7 mouse cellular contexts compared by ENCODE assay signal in genomic region chr8:115249688-115250366, GRCm38 (mm10).
DNase-seq lines count a peak whose midpoint lies in the region; ATAC-seq lines count a peak whose summit lies in the region.

No protein-coding gene starts in this region.

- no peak for ATAC-seq in liver, embryonic 11.5 days (replicated peaks; ENCODE audit: low FRiP score)
- no peak for ATAC-seq in embryonic facial prominence, embryonic 15.5 days (ENCODE audit: insufficient number of reproducible peaks, low FRiP score, low TSS enrichment, low read depth)
- ATAC-seq in intestine, embryonic 15.5 days: no peak

- H3K36me3 ChIP-seq in liver, embryonic 11.5 days (ENCODE audit: control insufficient read depth, insufficient read depth, low read length): no peaks in the 10 kb centered on the region
- no peaks in the 10 kb centered on the region for H3K36me3 ChIP-seq in embryonic facial prominence, embryonic 15.5 days
- no peaks in the 10 kb centered on the region for H3K36me3 ChIP-seq in intestine, embryonic 15.5 days

- H3K9me3 ChIP-seq in liver, embryonic 11.5 days (ENCODE audit: control insufficient read depth, low read length): no peaks in the 10 kb centered on the region
- H3K9me3 ChIP-seq in embryonic facial prominence, embryonic 15.5 days (replicated peaks): no peaks in the 10 kb centered on the region
- H3K9me3 ChIP-seq in intestine, embryonic 15.5 days: no peaks in the 10 kb centered on the region

- H3K27me3 ChIP-seq in liver, embryonic 11.5 days (replicated peaks; ENCODE audit: control insufficient read depth, insufficient read depth, low read length): no peaks in the 10 kb centered on the region
- H3K27me3 ChIP-seq in embryonic facial prominence, embryonic 15.5 days: no peaks in the 10 kb centered on the region; the same call in 1 of the 2 replicates
- H3K27me3 ChIP-seq in intestine, embryonic 15.5 days (replicated peaks): no peaks in the 10 kb centered on the region; the same call in 1 of the 2 replicates

- 55% methylated on average over 22 of the region's 22 CpGs for WGBS in liver, embryonic 11.5 days
- WGBS in embryonic facial prominence, embryonic 15.5 days: 31% methylated on average over 22 of the region's 22 CpGs
- WGBS in intestine, embryonic 15.5 days: 37% methylated on average over 22 of the region's 22 CpGs

- no peak overlapping the region for H3K9ac ChIP-seq in liver, embryonic 11.5 days (ENCODE audit: low read depth, low read length)
- H3K9ac ChIP-seq in embryonic facial prominence, embryonic 15.5 days: no peak overlapping the region
- H3K9ac ChIP-seq in intestine, embryonic 15.5 days: no peak overlapping the region

- H3K4me2 ChIP-seq in liver, embryonic 11.5 days: peak overlapping the region; percentile 3; the same call in 1 of the 2 replicates
- peak overlapping the region; percentile 28 for H3K4me2 ChIP-seq in embryonic facial prominence, embryonic 15.5 days (replicated peaks)
- H3K4me2 ChIP-seq in intestine, embryonic 15.5 days (replicated peaks): peak overlapping the region; percentile 30

- H3K27ac ChIP-seq in liver, embryonic 11.5 days (ENCODE audit: low read depth, low read length): no peak overlapping the region
- no peak overlapping the region for H3K27ac ChIP-seq in embryonic facial prominence, embryonic 15.5 days (replicated peaks)
- no peak overlapping the region for H3K27ac ChIP-seq in intestine, embryonic 15.5 days

- no peak for DNase-seq in liver, embryonic 11.5 days (ENCODE audit: low spot score)
- no peak for DNase-seq in liver
- peak; percentile 16 for DNase-seq in lung, postnatal 10 days
- DNase-seq in testis, postnatal 14 days (ENCODE audit: low spot score): peak; percentile 19
- DNase-seq in natural killer cell, adult 2 months (ENCODE audit: low spot score in 2 of 2): no peak

- H3K4me3 ChIP-seq in liver, embryonic 11.5 days (ENCODE audit: low read depth, low read length): no peak overlapping the region
- peak overlapping the region; percentile 18; the same call in 1 of the 2 replicates for H3K4me3 ChIP-seq in embryonic facial prominence, embryonic 15.5 days (replicated peaks)
- no peak overlapping the region for H3K4me3 ChIP-seq in intestine, embryonic 15.5 days (replicated peaks)

- H3K4me1 ChIP-seq in liver, embryonic 11.5 days (replicated peaks; ENCODE audit: control insufficient read depth, insufficient read depth, low read length): no peaks in the 10 kb centered on the region
- H3K4me1 ChIP-seq in embryonic facial prominence, embryonic 15.5 days: no peaks in the 10 kb centered on the region; the same call in 1 of the 2 replicates
- H3K4me1 ChIP-seq in intestine, embryonic 15.5 days (replicated peaks): peaks cover 5% of the 10 kb centered on the region

Comparison
In these comparisons a context has a peak if more than half of its experiments do, and no peak if none do; other contexts are left out.
1. DNase-seq: peak in lung, postnatal 10 days (single experiment) and testis, postnatal 14 days (single experiment); none in liver, embryonic 11.5 days (single experiment), liver (single experiment) and natural killer cell, adult 2 months (0 of 2).
2. Peak in every context shown above with its lines, with median percentiles within 50 percentile points of each other: H3K4me2 ChIP-seq.